7 mouse cellular contexts compared by ENCODE assay signal in the genomic region with DNA sequence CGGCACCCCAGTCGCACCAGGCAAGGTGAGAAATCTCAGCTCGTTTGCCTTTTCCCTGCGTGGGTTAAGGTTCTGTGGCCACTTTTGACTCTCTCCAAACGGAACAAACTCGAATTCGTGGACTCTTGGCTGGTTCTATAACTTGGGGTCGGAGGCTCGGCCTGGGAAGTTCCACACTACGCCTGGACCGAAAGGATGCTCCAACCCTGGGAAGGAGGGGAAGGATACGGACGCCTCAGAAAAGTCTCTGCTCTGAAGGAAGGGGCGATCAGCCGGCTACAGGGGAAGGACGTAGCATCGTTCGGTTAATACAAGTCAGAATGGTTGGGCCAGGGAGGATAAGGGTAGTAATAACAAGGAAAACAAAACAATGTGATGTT. TPM values are rescaled to one million over a fixed set of nuclear protein-coding genes. Genes with fewer than 3 reads are reported as not detected.
DNase-seq lines count a peak whose midpoint lies in the region; ATAC-seq and TF ChIP-seq lines count a peak whose summit lies in the region.

No protein-coding gene starts in this region.

- WGBS in forebrain, embryonic 12.5 days, result 0% methylated on average over 18 of the region's 18 CpGs
- WGBS in liver, embryonic 12.5 days (ENCODE audit: insufficient replicate concordance), result 2% methylated on average over 18 of the region's 18 CpGs
- WGBS in stomach, embryonic 16.5 days, result under 1% methylated on average over 18 of the region's 18 CpGs

- peak overlapping the region; percentile 96 for H3K27ac ChIP-seq in testis, adult 2 months (ENCODE audit: control insufficient read depth, insufficient read depth, low read depth, low read length)
- peak overlapping the region; percentile 68 for H3K27ac ChIP-seq in forebrain, embryonic 12.5 days
- peak overlapping the region; percentile 5; the same call in 1 of the 2 replicates for H3K27ac ChIP-seq in liver, embryonic 12.5 days
- H3K27ac ChIP-seq in stomach, embryonic 16.5 days (ENCODE audit: low read length), result peak overlapping the region; percentile 50

- peak; percentile 69; the same call in 1 of the 2 replicates for ATAC-seq in forebrain, embryonic 12.5 days (ENCODE audit: low FRiP score)
- peak; percentile 58 for ATAC-seq in liver, embryonic 12.5 days
- ATAC-seq in stomach, embryonic 16.5 days (ENCODE audit: insufficient read depth, low FRiP score), result peak; percentile 72

- peak overlapping the region; percentile 99 for H3K4me3 ChIP-seq in testis, adult 2 months (ENCODE audit: control insufficient read depth, low read depth, low read length)
- H3K4me3 ChIP-seq in forebrain, embryonic 12.5 days (replicated peaks), result peak overlapping the region; percentile 62
- H3K4me3 ChIP-seq in liver, embryonic 12.5 days, result peak overlapping the region; percentile 71
- peak overlapping the region; percentile 59 for H3K4me3 ChIP-seq in stomach, embryonic 16.5 days (replicated peaks; ENCODE audit: low read length)

- no peaks in the 10 kb centered on the region; the same call in 1 of the 2 replicates for H3K4me1 ChIP-seq in testis, adult 2 months (ENCODE audit: control insufficient read depth, insufficient read depth, low read length)
- H3K4me1 ChIP-seq in forebrain, embryonic 12.5 days, result peaks cover 11% of the 10 kb centered on the region
- peaks cover 12% of the 10 kb centered on the region for H3K4me1 ChIP-seq in liver, embryonic 12.5 days
- H3K4me1 ChIP-seq in stomach, embryonic 16.5 days (ENCODE audit: control insufficient read depth, insufficient read depth, low read length), result peaks cover 5% of the 10 kb centered on the region; the same call in 1 of the 2 replicates

- H3K27me3 ChIP-seq in testis, adult 2 months (ENCODE audit: control insufficient read depth, insufficient read depth, low read length), result no peaks in the 10 kb centered on the region
- no peaks in the 10 kb centered on the region for H3K27me3 ChIP-seq in forebrain, embryonic 12.5 days
- H3K27me3 ChIP-seq in liver, embryonic 12.5 days (replicated peaks), result no peaks in the 10 kb centered on the region
- H3K27me3 ChIP-seq in stomach, embryonic 16.5 days (ENCODE audit: control insufficient read depth, insufficient read depth, low read length), result no peaks in the 10 kb centered on the region

- no peak for DNase-seq in testis, postnatal 14 days (ENCODE audit: low spot score)
- DNase-seq in Muller cell, postnatal 12 days (ENCODE audit: inconsistent ontology term), result no peak
- DNase-seq in embryo, embryonic 11 days, result no peak

- TF ChIP-seq CTCF in testis, adult 2 months (IDR thresholded peaks at IDR 0.05; ENCODE audit: control insufficient read depth, insufficient read depth, insufficient replicate concordance, low read depth, low read length), result no peak

- peak overlapping the region; percentile 56 for H3K4me2 ChIP-seq in forebrain, embryonic 12.5 days
- peak overlapping the region; percentile 93 for H3K4me2 ChIP-seq in liver, embryonic 12.5 days
- peak overlapping the region; percentile 66 for H3K4me2 ChIP-seq in stomach, embryonic 16.5 days (ENCODE audit: low read depth, low read length)

- peak overlapping the region; percentile 73 for H3K9ac ChIP-seq in forebrain, embryonic 12.5 days
- peak overlapping the region; percentile 71 for H3K9ac ChIP-seq in liver, embryonic 12.5 days
- peak overlapping the region; percentile 71 for H3K9ac ChIP-seq in stomach, embryonic 16.5 days (ENCODE audit: low read length)

- H3K9me3 ChIP-seq in forebrain, embryonic 12.5 days, result no peaks in the 10 kb centered on the region
- no peaks in the 10 kb centered on the region for H3K9me3 ChIP-seq in liver, embryonic 12.5 days (replicated peaks)
- H3K9me3 ChIP-seq in stomach, embryonic 16.5 days (replicated peaks; ENCODE audit: control insufficient read depth, low read length), result no peaks in the 10 kb centered on the region

- H3K36me3 ChIP-seq in testis, adult 2 months (ENCODE audit: control insufficient read depth, insufficient read depth, low read length), result no peaks in the 10 kb centered on the region; the same call in 1 of the 2 replicates
- no peaks in the 10 kb centered on the region; the same call in 1 of the 2 replicates for H3K36me3 ChIP-seq in forebrain, embryonic 12.5 days (replicated peaks)
- no peaks in the 10 kb centered on the region for H3K36me3 ChIP-seq in liver, embryonic 12.5 days
- no peaks in the 10 kb centered on the region for H3K36me3 ChIP-seq in stomach, embryonic 16.5 days (ENCODE audit: control insufficient read depth, insufficient read depth, low read length)

- no peak for TF ChIP-seq POLR2A in testis, adult 2 months (IDR thresholded peaks at IDR 0.05; ENCODE audit: control insufficient read depth, low read depth, low read length)

RNA-seq across cellular contexts. Expression of gene Ift74, which starts 0.3 kb away (rescaled TPM):
- 41.3 and 53.7 TPM in 2 replicates for polyA plus RNA-seq in testis, adult 2 months (2012; rRNA removed)
- 64.0 and 66.0 TPM in 2 replicates for polyA plus RNA-seq in forebrain, embryonic 12.5 days (2016; fragmentation: Nextera tagmentation; extraction: Ambion mirVana)
- 6.1 and 6.9 TPM in 2 replicates for polyA plus RNA-seq in liver, embryonic 12.5 days (2016; fragmentation: Nextera tagmentation; extraction: Ambion mirVana)
- 19.4 and 20.9 TPM in 2 replicates for polyA plus RNA-seq in stomach, embryonic 16.5 days (2015; fragmentation: Nextera tagmentation; extraction: Ambion mirVana)

RNA-seq across cellular contexts. Expression of gene Plaa, which starts 11.6 kb away (rescaled TPM):
- polyA plus RNA-seq in testis, adult 2 months (2012; rRNA removed), result 14.1 and 16.3 TPM in 2 replicates
- 98.6 TPM in 2 replicates for polyA plus RNA-seq in forebrain, embryonic 12.5 days (2016; fragmentation: Nextera tagmentation; extraction: Ambion mirVana)
- polyA plus RNA-seq in liver, embryonic 12.5 days (2016; fragmentation: Nextera tagmentation; extraction: Ambion mirVana), result 58.9 and 59.7 TPM in 2 replicates
- polyA plus RNA-seq in stomach, embryonic 16.5 days (2015; fragmentation: Nextera tagmentation; extraction: Ambion mirVana), result 47.4 and 55.6 TPM in 2 replicates

RNA-seq across cellular contexts. Expression of gene Lrrc19, which starts 35.3 kb away (rescaled TPM):
- not detected in 2 replicates for polyA plus RNA-seq in testis, adult 2 months (2012; rRNA removed)
- 0.90 and 1.1 TPM in 2 replicates for polyA plus RNA-seq in forebrain, embryonic 12.5 days (2016; fragmentation: Nextera tagmentation; extraction: Ambion mirVana)
- 0.05 and 0.15 TPM in 2 replicates for polyA plus RNA-seq in liver, embryonic 12.5 days (2016; fragmentation: Nextera tagmentation; extraction: Ambion mirVana)
- 1.0 and 1.7 TPM in 2 replicates for polyA plus RNA-seq in stomach, embryonic 16.5 days (2015; fragmentation: Nextera tagmentation; extraction: Ambion mirVana)

RNA-seq across cellular contexts. Expression of gene Caap1, which starts 58.0 kb away (rescaled TPM):
- 2.2 and 3.7 TPM in 2 replicates for polyA plus RNA-seq in testis, adult 2 months (2012; rRNA removed)
- polyA plus RNA-seq in forebrain, embryonic 12.5 days (2016; fragmentation: Nextera tagmentation; extraction: Ambion mirVana), result 34.2 and 35.4 TPM in 2 replicates
- 18.2 and 18.8 TPM in 2 replicates for polyA plus RNA-seq in liver, embryonic 12.5 days (2016; fragmentation: Nextera tagmentation; extraction: Ambion mirVana)
- polyA plus RNA-seq in stomach, embryonic 16.5 days (2015; fragmentation: Nextera tagmentation; extraction: Ambion mirVana), result 13.2 TPM in 2 replicates

RNA-seq across cellular contexts. Expression of gene Gm10306, which starts 58.3 kb away (rescaled TPM):
- 0.25 and 0.75 TPM in 2 replicates for polyA plus RNA-seq in testis, adult 2 months (2012; rRNA removed)
- polyA plus RNA-seq in forebrain, embryonic 12.5 days (2016; fragmentation: Nextera tagmentation; extraction: Ambion mirVana), result 0.55 and 1.4 TPM in 2 replicates
- polyA plus RNA-seq in liver, embryonic 12.5 days (2016; fragmentation: Nextera tagmentation; extraction: Ambion mirVana), result 0.26 TPM in 1 of 2 replicates, not detected in the other
- not detected in 2 replicates for polyA plus RNA-seq in stomach, embryonic 16.5 days (2015; fragmentation: Nextera tagmentation; extraction: Ambion mirVana)

Comparison
In these comparisons a context has a peak if more than half of its experiments do, and no peak if none do; other contexts are left out.
1. H3K27ac ChIP-seq: peak in every context shown above with its lines; median percentile 96 in testis, adult 2 months; 68 in forebrain, embryonic 12.5 days; 50 in stomach, embryonic 16.5 days; 5 in liver, embryonic 12.5 days.